Mouse (Mus musculus) hindbrain, embryonic 12.5 days (tissue): ENCODE results near the gene Git1. TPM values are rescaled to one million over a fixed set of nuclear protein-coding genes. Genes with fewer than 3 reads are reported as not detected.

Experiments used
- polyA plus RNA-seq: library from polyadenylated mRNA; unstranded; fragments of >200 nt; fragmentation: Nextera tagmentation; extraction: Ambion mirVana; gene quantifications from 2 replicates; pipeline ENCODE4 v1.2.1, GENCODE M21; 2016

Git1 gene
- polyA plus RNA-seq, 1 experiment from 2014 or later = 13.4 TPM

Other genes with a start within 250 kb of the Git1 start
- gene Coro6, start 31.2 kb upstream of the Git1 start, polyA plus RNA-seq = 0.09 and 0.52 TPM in 2 replicates
- 28.3 and 29.2 TPM in 2 replicates for gene Ankrd13b, start 3.9 kb upstream of the Git1 start, polyA plus RNA-seq
- gene Abhd15, start 21.6 kb downstream of the Git1 start, polyA plus RNA-seq = 3.5 and 4.2 TPM in 2 replicates
- gene Trp53i13, start 22.4 kb downstream of the Git1 start, polyA plus RNA-seq = 29.7 and 32.3 TPM in 2 replicates
- gene Gm10392, start 25.6 kb downstream of the Git1 start, polyA plus RNA-seq = 0.14 TPM in 1 of 2 replicates, not detected in the other
- 22.3 and 23.1 TPM in 2 replicates for gene Taok1, start 114.3 kb downstream of the Git1 start, polyA plus RNA-seq
- gene Nufip2, start 192.6 kb downstream of the Git1 start, polyA plus RNA-seq = 4.8 and 5.3 TPM in 2 replicates
- 2.8 and 3.5 TPM in 2 replicates for gene Cryba1, start 231.7 kb downstream of the Git1 start, polyA plus RNA-seq